Mouse (Mus musculus) embryo, embryonic 10.5 days (tissue): ENCODE measurements around the gene Tnfaip1.
"Not testable (repeated sequence)": the region's sequence is repeated elsewhere in the genome, so short reads cannot be mapped to it uniquely, and the experiment has no call there.

ENCODE experiments used
- DNase-seq: peaks from one replicate; pipeline ENCODE4 v3.0.0-alpha.2; 2015; ENCODE audit warnings: low spot score

Tnfaip1 gene

DNA sequence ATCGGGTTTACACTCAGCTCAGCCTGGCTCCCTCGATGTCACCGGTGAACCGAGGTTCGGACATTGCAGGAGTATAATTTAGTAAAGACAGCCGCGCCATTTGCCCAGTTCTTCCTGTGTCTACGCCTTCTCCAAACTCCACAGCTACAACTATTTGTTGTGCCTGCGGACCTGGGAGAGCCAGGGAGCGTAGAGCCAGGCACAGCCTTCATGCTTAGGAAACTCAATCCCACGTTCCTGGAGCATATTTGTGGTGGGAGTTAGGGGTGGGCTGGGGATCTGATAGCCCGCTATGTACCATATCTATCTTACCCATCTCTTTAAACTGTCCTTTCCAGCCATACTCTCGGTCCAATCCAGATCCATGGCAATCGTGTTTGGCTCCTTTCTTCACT is 555 bp upstream of the Tnfaip1 start:
- DNase-seq: no peak

DNA sequence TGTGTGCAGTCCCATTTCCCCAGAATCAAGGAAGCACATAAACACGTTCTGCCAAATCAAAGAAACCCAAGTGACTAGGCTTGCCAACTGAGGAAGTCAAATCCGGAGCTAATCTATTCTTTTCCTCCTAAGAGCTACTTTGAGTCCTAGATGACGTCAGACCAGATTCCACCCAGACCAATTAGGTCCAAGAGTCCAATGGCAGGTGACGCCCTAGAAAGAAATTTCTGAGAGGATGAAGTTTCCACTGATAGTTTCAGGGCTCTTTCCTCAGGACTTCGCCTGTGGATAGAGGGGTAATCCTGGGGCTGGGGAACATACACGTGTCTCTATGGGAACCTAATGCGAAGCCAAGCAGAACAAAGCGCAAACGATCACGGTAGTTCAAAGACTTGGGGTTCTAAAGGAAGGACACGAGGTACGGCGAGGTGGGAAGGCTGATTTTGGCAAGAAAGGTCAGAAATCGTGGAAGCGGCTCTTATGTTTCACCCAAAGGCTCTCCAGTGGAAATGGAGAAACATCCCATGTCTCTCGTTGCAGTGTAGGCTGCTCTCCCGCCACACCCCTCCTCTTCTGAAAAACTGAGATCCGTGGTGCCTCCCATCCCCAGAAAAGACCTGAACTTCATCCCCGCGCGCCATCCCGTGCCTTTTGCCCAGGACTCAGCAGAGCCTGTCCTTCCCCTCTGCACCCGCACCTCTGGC is 604 bp downstream of the Tnfaip1 start:
- DNase-seq: peak; percentile 75

DNA sequence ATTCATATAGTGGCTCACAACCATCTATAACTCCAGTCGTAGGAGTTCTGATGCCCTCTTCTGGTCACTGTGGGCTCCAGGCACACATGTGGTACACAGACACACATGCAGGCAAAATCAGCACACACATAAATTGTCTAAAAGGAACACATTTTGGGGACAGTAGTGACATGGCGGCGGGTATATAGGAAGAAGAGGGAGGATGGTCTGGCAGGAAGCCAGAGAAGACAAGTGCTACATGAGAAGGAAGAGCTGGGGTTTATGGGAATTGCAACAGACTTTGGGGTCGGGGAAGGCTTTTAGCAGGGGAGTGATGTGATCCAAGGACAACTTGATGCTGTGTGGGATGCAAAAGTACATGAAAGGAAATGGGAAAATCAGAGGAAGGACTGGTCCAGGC is 1.6 kb downstream of the Tnfaip1 start:
- DNase-seq: no peak

DNA sequence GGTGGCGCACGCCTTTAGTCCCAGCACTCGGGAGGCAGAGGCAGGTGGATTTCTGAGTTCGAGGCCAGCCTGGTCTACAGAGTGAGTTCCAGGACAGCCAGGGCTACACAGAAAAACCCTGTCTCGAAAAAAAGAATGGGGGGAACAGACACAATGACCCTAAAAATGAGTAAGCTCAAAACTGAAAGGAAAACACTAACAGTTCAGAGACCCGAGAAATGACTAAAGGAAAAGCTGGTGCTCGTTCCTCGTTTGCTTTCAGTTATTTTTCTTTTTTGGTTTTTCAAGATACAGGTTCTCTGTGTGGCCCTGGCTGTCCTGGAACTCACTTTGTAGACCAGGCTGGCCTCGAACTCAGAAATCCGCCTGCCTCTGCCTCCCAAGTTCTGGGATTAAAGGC is 4.6 kb downstream of the Tnfaip1 start:
- not testable (repeated sequence) for DNase-seq

DNA sequence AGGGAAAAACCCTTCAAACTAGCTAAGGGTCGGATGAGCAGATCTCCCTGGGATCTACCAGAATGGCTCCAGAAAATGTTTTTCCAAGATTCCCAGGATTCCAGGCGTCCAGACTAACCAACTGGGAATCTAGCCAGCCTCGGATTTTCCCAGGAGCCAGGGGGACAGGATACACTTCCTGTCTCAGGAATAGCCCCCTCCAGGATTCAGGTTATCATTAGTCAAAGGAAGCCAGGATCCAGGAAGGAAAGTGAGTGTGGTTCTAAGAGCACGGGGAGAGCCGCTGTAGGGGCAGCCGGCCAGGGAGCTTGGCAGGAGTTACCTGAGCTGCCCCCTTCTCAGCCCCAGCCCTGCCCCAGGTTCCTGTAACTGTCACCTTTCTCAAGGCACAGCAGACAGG is 5.1 kb downstream of the Tnfaip1 start:
- no peak for DNase-seq

DNA sequence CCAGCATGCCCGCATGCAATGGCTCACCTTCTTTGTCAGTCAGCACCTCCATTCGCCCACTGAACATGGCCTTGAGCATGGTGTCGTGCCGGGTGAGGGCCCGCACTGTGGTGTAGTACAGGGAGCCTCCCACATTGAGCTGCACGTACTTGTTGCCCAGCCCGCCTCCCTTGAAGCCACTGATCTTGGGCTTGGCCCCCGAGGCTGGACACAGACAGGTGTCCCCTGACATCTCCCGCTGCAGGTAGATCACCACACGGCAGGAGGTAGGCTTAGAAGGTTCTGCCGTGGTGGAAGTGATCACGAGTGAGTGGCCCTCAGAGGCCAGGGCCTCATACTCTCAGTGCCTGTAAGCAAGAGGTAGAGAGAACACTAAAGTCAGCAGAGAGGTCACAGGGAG is 6.1 kb downstream of the Tnfaip1 start:
- no peak for DNase-seq

DNA sequence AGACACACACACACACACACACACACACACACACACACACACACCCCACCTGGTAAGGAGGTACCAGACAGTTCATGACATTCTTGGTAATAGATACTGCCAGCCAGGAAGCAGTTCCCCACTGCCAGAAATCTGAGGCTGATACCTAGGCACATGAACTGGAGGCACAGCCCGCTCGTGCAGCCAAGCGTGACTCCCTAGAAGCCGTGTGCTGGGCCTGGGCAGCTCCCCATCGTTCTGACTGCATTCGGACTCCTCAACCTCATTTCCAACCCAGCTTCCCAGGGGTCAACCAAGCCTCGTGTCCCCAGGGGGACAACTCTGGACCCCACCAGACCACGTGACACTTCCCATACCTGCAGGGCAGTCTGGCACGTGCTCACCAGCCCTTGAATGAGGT is 7.4 kb downstream of the Tnfaip1 start:
- DNase-seq: no peak

DNA sequence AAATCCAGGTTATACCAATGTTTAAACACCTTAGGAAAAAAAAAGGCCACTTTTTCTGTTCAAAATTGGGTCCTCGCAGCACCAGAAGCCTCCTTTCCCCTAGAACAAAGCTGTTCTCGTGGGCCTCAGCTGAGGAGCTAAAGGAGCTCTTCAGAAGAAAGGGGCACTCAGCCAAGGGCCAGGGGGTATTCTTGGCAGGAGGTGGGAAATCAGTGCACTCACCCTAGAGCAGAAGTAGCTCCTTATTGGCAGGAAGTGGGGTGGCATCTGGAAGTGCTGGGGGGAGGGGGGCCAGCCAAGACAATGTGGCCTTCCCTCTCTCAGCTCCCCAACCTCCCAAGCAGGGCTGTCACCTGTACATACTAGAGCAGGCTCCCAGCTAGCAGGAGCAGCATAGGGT is 11.3 kb downstream of the Tnfaip1 start:
- DNase-seq: no peak

DNA sequence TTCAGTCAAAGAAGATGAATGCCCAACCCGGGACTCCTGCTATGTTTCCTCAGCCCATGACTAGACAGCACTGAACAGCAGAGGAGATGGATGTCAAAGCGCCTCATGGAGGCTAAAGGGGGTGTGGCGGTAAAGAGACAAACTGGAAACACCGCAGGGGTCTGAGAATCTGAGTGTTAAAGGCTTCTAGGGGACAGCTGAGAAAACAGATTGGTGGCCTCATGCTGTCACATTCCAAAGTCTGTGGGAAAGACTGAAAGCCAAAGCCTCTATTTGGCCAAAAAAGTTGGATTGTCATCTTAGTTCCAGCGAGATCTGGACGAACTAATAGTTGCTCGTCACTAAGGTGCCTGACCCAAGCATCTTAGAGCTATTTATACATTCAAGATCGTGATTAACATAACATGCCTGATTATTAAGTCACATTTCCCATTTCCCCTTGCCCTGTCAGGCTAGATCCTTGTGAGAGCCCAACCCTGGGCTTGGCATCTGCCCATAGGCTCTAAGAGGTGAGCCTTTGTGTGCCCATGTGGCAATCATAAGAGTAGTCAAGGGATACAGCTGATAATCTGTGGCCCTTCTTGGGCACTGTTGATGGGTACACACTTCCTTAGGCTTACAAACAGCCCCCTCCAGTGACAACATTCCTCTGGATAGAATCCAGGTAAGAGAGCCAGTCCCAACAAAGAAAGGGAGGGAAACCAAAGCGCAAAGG is 12.7 kb downstream of the Tnfaip1 start:
- DNase-seq: peak; percentile 47

DNA sequence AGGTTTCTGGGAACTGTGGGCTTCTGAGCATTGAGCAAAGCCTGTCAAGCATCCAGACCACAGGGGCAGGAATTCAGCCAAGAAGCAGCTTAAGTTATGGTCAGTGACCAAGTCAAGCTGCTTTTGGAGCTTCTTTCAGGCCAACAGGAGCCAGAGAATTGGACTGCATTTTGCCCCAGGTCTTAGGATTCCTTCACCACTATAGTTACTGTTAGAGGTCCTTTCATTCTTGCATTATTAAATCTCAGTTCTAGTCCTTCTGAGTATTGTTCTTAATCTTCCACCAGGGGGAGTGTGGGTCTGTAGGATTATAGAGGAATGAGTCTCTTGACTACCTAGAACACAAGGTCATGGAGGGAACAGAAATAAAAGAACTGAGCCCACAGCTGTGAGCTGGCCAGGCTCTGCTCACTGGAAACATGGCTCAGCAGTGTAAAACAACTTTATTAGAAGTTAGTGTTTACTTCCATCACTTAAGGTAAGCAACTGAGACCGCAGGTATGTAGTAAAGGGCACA is 13.6 kb downstream of the Tnfaip1 start:
- DNase-seq: peak; percentile 29

DNA sequence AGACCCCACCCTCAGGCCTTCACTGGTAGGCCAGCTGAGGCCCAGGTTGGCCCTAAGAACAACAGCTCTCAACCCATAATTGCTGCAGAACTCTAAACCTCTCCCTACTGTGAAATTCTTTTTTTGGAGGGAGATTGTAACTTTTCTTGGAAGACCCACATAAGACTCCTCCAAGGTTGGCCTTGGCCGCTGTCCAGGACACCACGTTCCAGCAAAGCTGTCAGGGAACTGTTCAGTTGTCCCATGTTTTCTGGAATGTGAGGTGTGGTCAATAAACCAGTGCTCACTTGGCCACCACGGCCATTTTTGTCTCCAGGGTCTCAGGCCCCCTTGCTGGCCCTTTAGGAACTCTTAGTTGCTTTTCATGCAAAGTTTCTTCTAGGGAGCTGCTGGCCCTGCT is 14.3 kb downstream of the Tnfaip1 start:
- no peak for DNase-seq

DNA sequence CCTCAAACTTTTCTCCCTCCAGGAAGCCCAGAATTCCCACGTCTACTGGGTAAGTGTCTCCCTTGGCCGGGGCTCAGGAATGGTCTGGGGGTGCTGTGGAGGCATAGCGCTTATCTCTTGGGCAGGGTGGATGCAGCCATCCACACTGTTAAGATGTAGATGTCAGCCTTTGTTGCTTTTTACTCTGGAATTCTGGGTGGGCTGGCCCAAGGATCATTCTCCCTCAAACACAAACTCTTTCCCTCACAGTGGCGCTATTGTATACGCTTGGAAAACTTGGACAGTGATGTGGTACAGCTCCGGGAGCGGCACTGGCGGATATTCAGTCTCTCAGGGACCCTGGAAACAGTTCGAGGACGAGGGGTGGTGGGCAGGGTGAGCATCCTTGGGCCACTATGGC is 17.2 kb downstream of the Tnfaip1 start:
- no peak for DNase-seq

DNA sequence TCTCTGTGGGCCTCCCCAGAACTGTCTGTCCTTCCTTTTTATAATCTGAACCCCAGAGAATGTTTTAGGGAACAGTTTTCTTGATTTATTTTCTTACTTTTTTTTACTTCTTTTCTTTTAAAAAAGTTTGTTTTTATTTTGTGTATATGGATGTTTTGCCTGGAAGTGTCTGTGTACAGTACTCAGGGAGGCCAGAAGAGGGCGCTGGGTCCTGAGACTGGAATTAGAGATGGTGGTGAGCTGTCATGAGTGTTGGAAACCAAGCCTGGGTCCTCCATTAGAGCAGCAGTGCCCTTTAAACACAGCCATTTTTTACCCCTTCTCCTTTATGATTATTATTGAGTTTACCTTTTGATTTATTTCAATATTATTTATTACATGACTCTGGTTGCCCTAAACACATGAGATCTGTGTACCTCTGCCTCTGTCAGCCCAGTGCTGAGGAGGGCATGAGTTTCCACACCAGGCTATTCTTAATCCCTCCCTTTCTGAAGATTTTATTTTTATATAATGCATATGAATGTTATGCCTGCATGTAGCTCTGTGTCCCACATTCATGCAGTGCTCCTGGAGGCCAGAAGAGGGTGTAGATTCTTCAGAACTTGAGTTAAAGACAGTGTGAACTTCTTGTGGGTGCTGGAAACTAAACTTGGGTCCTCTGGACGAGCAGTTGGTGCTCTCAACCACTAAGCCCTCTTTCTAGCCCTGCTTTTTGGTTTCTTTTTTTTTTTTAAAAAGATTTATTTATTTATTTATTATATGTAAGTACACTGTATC is 20.4 kb downstream of the Tnfaip1 start:
- peak; percentile 30 for DNase-seq

DNA sequence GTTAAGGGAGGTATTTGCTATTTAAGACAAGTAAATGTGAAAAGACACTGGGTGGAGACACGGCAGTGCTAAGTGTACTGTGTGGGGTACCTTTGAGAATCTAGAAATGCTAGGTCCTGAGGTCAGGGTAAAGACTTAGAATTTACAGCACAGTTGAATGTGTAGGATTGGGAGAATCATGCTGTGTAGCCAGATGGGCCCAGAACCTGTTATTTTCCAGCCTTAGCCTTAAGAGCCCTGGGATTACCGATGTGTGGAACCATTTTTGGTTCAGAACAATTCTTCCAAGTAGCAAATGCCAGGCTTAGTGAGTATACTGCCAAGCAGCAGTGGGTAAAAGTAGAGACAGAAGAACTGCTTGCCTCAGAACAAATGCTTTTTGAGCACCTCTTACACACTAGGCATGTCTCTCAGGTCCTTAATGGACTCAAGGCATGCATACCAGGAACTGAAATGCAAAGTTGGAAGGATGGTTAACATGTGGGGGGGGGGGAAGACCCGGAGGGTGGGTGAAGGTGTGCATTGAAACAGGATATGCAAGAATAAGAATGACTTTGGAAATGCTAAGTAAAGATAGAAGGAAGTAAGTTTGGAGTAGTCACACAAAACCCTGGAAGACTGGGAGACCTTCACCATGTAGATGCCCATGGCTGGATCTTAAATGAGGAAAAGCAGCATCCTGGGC is 22.9 kb downstream of the Tnfaip1 start:
- no peak for DNase-seq

DNA sequence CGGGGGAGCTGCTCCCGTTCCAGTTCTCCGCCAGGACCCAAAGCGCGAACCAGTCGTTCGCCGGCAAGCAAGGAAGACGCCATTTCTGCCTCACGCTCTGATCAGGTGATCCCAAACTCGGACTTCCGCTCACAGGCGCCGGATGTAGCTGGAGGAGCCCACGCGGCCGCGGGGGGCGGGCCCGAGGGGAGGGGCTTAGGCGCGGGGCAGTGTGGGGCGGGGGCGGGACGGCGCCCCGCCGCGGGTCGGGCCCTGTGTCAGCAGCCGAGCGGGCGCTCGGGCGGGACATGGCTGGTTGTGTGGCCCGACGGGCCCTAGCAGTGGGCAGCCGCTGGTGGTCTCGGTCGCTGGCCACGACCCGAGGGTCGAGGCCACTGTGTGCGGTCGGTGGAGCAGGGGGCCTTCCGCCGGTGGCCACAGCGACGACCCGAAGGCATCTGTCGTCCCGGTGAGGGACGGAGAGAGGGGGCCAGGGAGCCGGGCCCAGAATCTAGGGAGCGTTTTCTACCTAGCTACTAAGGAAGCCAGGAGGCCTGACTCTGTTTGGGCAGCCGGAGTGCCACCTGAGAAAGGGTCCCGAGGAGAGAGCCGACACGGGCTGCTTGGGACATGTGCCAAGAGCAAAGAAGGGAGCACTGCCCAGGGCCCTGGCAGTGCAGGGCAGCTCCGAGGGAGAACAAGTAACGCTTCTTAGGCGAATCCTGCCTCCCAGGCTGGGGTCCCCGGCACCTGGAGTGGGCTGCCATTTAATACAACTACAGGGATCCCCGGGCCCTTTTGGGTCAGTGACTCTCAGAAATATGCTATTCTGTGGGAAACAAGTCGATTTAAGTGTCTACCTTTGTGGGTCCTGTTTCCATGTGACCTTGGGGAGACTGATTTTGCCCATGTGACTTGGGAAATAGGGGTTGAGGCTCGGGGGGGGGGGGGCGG is 23.8 kb downstream of the Tnfaip1 start, which contains the start of the genes Tmem199 and Poldip2:
Gene Tmem199 (minus strand): TSS at position 148 of the 933 bp plus-strand sequence.
Gene Poldip2 (plus strand): TSS at position 169 of the 933 bp plus-strand sequence.
- DNase-seq: peak; percentile 96

DNA sequence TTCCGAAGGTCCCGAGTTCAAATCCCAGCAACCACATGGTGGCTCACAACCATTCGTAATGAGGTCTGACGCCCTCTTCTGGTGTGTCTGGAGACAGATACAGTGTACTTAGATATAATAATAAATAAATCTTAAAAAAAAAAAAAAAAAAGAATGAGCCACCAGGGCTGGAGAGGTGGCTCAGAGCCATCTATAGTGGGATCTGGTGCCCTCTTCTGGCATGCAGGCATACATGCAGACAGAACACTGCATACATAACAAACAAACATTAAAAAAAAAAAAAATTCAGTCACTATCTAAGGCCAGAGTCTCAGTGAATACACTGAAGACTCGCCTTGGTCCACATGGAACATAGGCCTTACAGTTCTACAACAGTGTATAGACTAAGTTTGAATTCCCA is 27.0 kb downstream of the Tnfaip1 start:
- peak; percentile 28 for DNase-seq

DNA sequence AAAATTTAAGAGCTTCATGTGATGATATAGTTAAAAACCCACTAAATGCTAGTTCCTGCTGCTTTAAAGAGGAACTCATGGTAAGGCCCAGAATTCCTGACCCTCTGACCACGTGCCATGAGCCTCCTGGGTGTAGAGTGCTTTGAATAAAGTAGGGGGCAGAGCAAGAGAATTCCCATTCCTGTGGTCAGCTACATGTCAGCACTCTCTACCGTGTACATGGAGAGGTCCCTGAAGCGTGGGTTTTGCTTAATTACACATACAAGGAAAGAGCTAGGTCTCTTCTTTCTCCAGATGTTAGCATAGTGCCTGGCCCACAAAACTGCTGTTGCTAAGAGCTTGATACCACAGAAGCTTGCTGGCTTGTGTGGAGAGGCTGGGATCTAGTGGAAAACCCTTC is 30.7 kb downstream of the Tnfaip1 start:
- no peak for DNase-seq

DNA sequence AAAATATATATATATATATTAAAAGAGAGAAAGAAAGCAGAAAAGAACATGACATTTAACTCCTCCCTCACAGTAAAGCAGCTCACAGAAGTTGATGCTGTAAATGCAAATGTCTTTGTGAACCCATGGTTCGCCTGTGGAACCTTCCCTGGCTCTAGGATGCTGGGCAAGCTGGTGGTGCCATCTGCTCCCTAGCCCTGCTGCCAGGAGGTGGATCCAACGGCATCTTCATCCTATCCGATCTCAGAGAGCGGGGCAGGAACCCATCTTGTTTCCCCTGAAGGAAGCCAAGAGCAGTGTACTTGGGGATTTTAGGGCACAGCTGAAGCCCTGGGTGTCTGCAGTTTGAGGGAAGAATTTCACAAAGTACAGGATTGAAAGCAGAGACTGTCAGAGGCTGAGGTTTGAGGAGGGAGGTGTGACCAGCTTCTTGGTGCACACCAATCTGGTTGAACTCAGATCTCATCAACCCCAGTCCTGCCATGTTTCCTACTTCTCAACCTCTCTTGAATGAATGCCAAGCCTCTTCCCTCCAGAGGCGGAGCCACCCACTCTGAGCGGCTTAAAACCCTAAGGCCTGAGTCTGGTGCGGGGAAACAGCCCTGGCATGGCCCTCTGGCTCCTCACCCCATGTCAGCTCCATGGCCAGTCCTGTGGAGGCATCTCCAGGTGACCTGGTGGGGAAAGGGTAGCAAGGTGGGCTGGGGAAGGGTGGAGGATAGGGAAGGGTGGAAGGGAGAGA is 33.1 kb downstream of the Tnfaip1 start, which contains the start of gene Sebox:
Gene Sebox (plus strand): TSS at position 539 of the 742 bp plus-strand sequence.
- DNase-seq: no peak

DNA sequence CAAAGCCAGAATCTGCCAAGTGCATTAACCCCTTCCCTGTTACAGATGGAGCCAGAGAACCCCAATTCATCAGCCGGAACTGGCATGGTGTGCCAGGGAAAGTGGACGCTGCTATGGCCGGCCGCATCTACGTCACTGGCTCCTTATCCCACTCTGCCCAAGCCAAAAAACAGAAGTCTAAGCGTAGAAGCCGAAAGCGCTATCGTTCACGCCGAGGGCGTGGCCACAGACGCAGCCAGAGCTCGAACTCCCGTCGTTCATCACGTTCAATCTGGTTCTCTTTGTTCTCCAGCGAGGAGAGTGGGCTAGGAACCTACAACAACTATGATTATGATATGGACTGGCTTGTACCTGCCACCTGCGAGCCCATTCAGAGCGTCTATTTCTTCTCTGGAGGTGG is 34.6 kb downstream of the Tnfaip1 start:
- DNase-seq: no peak

DNA sequence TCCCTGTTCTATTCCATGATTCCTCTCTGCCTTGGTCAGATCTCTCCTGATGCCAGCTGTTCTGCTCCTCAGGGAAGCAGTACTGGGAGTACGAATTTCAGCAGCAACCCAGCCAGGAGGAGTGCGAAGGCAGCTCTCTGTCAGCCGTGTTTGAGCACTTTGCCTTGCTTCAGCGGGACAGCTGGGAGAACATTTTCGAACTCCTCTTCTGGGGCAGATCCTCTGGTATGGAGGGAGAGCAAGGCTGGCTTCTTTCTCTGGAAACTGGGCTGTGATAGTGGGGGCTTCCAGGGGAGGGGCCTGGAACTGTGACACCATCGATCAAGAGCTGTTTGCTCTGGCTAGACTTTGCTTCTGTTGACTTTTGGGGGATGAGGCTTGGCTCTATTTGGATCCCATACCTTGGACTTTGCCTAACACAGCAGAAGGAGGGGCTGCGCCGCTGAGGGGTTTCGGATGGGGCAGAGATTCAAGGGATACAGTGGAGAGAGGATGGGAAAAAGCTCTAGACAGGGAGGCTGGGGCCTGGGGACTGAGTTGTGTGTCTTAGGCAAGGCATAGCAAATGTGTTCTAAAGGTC is 35.4 kb downstream of the Tnfaip1 start:
- no peak for DNase-seq
